Mouse (Mus musculus): ENCODE data around the gene Mpi.

The Mpi gene

GRCm38 (mm10) chr9:57562896-57563372 is 10.4 kb upstream of the Mpi start:
- no peak for DNase-seq (ENCODE audit: extremely low read depth, low read depth)

GRCm38 (mm10) chr9:57561711-57562099 is 9.1 kb upstream of the Mpi start:
- peak; percentile 55 for DNase-seq (ENCODE audit: extremely low read depth, low read depth)

- DNase-seq (ENCODE audit: extremely low read depth, low read depth): peak; percentile 89
Observed at GRCm38 (mm10) chr9:57560861-57561710, 8.5 kb upstream of the Mpi start, which contains the start of gene Scamp2. TSS of gene Scamp2 (plus strand) at chr9:57560943.

GRCm38 (mm10) chr9:57560263-57560662 is 7.7 kb upstream of the Mpi start:
- DNase-seq (ENCODE audit: extremely low read depth, low read depth): no peak

GRCm38 (mm10) chr9:57559568-57559967 is 7.0 kb upstream of the Mpi start:
- no peak for DNase-seq (ENCODE audit: extremely low read depth, low read depth)

DNA sequence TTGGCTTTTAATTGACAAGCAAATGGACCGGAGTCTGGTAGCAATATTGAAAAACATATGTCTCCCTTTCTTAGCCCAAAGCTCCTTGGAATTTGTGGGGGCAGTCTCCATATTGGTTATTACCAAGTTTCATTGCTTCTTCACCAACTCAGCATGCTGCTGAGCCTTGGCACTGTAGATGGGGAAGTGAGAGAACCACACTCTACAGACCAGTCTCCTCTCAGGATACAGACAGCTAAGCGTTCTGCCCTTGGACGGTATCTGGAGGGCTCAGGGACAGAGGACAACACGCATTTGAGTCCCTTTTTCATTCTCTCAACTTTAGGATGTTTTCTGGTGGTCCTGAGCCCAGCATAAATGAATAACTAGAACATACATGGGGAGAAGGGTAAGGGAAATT is 6.1 kb upstream of the Mpi start:
- no peak for DNase-seq (ENCODE audit: extremely low read depth, low read depth)

DNA sequence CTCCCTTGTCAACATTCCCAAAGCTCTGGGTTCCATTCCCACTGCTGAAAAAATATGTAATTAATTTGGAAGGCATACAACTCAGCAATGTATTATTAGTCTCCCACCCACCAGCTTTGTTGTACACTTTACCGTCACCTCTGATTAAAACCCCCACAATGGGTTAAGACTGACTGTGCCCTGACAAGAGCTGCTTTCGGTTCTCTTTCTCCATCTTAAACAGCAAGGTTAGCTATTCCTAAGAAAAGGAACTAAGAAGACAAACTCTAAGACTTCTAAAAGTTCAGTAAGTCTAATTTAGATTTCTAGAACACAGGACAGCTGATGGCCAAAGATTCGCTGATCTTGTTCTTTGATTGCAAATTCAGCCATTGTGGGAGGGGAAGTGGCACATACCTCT is 4.7 kb upstream of the Mpi start:
- no peak for DNase-seq (ENCODE audit: extremely low read depth, low read depth)

DNA sequence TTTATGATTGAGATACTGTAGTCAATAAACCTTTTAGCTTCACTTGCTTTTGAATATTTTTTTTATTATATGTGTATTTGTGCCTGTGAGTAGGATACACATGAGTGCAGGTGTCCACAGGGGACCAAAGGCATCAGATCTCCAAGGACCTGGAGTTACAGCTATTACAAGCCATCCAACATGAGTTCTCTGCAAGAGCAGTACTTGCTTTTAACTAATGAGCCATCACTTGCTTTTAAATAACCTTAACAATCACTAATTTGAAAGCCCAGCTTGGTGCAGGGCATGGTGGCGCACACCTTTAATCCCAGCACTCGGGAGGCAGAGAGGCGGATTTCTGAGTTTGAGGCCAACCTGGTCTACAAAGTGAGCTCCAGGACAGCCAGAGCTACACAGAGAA is 2.2 kb upstream of the Mpi start:
- no peak for DNase-seq (ENCODE audit: extremely low read depth, low read depth)

- DNase-seq (ENCODE audit: extremely low read depth, low read depth): no peak
Observed at GRCm38 (mm10) chr9:57553119-57553518, 556 bp upstream of the Mpi start.

- no peak for DNase-seq (ENCODE audit: extremely low read depth, low read depth)
Observed at GRCm38 (mm10) chr9:57550126-57550862, 2.3 kb downstream of the Mpi start.

- no peak for DNase-seq (ENCODE audit: extremely low read depth, low read depth)
Observed at GRCm38 (mm10) chr9:57549186-57549585, 3.4 kb downstream of the Mpi start.

DNA sequence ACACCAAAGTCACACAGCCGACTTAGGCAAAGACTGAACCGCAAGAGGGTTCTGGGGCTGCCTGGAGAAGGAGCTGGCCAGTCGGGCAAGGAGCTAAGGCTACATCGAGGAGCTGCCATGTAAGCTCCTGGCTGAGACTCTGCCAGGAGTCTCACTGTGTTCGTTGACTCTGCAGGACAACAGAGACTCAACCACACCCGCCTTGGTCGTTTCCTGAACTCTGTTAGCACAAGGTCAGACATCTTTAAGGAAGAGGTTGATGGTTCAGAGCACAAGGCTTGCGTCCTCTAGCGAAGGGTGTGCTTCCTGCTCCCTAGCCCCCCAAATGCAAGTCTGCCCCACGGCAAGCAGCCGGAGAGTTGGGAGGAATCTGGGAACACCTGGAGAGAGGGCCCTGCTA is 4.7 kb downstream of the Mpi start:
- no peak for DNase-seq (ENCODE audit: extremely low read depth, low read depth)

DNA sequence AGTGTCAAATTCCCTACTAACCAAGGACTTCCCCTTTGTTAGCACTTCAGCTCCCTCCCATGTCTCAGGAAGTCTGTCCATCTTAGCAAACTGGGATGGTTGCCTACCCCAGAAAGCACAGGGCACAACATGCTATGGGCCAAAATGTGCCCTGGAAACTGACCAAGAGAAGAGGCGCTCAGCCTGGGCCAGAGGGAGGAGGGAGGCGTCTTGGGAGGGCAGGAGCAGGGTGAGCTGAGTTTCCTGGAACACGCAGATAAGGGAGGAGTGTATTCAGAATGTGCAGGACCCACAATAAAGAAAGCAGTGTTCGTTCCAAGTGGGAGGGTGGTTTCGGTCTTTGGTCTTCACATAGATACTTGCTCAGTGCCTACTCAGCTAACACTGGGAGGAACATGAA is 5.3 kb downstream of the Mpi start:
- DNase-seq (ENCODE audit: extremely low read depth, low read depth): no peak

DNA sequence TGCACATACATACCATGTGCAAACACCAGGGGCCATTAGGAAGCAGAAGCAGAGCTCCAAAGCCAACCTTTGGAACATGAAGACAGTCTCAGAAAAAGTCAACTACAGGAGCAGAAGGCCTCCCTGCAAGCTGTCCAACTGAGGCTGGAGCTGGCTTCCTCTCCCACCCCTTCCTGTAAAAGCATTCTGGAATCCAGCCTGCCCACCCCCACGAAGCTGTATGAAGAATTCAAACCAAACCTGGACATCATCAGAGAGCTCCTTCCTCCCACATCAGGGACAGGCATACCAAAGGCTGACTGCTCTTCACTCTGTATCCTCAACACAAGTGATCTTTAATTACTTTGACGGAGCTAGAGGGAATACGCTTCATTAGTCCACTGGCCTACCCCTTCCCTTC is 8.6 kb downstream of the Mpi start:
- DNase-seq (ENCODE audit: extremely low read depth, low read depth): no peak

- no peak for DNase-seq (ENCODE audit: extremely low read depth, low read depth)
Observed at GRCm38 (mm10) chr9:57541312-57541711, 11.3 kb downstream of the Mpi start.

DNA sequence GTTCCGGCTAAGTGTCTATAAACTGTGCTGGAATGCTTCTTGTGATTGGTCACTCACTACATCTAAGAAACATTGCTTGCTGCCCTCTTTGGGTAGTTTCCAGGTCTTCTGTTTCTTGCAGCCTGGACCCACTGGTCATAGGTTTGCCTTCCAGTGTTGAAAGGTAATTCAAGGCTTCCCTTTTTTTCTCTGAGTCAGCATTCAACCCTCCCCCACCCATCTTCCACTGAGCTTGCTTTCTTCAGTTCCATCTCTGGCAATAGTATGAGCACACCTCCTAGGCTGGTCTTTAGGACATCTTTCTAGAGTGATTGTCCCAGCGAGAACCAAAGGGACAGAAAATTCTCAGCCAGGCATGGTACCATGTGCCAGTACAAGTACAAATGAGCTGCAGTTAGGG is 13.0 kb downstream of the Mpi start:
- DNase-seq (ENCODE audit: extremely low read depth, low read depth): no peak

- DNase-seq (ENCODE audit: extremely low read depth, low read depth): no peak
Observed at GRCm38 (mm10) chr9:57537728-57538181, 14.8 kb downstream of the Mpi start.

GRCm38 (mm10) chr9:57537044-57537727 is 15.4 kb downstream of the Mpi start, which contains the start of gene Fam219b:
TSS of gene Fam219b (plus strand) at chr9:57537528.
- peak; percentile 57 for DNase-seq (ENCODE audit: extremely low read depth, low read depth)

- no peak for DNase-seq (ENCODE audit: extremely low read depth, low read depth)
Observed at GRCm38 (mm10) chr9:57536362-57536761, 16.2 kb downstream of the Mpi start.

DNA sequence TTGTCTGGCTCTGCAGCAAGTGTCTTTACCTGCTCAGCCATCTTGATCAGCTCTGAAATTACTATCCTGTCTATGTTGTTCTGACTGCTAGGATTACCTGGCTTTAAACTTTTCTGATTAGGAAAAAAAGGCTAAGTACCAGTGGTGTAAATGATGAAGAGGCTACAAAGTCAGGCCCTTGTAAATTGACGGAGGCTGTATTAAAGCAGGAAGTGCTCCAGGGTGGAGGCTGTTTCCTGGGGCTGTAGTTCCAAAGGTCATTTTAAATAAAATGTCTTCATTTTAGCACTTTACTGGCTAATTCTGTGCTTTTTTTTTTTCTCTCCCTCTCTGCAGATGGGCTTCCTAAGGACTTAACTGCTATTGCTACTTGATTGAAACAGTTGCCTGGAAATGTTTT is 20.6 kb downstream of the Mpi start:
- no peak for DNase-seq (ENCODE audit: extremely low read depth, low read depth)

DNA sequence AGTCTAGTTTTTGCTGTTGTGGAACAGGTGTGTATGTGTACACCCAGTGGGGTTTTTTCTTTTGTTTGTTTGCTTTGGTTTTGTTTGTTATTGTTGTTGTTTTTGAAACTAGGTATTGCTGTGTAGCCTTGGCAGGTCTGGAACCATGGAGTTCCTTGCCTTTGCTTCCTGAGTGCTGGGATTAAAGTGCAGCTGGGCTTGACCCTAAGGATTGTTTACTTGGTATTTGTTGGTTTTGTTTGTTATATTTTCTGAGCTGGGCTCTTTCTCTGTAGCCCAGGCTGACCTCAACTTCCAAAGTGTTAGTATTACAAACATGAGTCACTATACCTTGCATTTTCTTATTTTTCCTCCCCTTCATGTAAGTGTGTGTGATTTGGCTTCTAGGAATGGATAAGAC is 26.1 kb downstream of the Mpi start:
- DNase-seq (ENCODE audit: extremely low read depth, low read depth): no peak

DNA sequence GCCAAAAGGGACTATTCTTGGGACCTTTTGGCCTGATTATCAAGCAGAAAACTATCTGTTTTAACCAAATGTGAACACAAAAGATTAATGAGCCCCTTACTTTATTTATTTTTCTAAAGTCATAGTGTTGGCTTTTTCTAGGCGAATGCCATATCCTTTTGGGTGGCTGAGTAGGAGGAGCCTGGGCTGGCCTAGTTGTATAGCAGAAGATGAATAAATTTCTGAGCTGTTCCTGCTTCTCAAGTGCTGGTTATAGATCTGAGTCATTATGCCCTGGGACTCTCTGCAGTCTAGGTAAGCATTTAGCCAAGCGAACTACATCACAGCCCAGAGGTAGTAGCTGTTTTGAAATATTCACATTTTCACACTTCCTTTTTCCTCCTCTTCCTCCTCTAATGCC is 27.0 kb downstream of the Mpi start:
- no peak for DNase-seq (ENCODE audit: extremely low read depth, low read depth)

Data from MEL-GATA-1-ER (cell line).